Mouse (Mus musculus): ENCODE measurements around the gene Slc5a5. TPM values are rescaled to one million over a fixed set of nuclear protein-coding genes. Genes with fewer than 3 reads are reported as not detected.

Slc5a5 gene
- polyA plus RNA-seq (2012; rRNA removed) = 0.46 and 0.69 TPM in 2 replicates

DNA sequence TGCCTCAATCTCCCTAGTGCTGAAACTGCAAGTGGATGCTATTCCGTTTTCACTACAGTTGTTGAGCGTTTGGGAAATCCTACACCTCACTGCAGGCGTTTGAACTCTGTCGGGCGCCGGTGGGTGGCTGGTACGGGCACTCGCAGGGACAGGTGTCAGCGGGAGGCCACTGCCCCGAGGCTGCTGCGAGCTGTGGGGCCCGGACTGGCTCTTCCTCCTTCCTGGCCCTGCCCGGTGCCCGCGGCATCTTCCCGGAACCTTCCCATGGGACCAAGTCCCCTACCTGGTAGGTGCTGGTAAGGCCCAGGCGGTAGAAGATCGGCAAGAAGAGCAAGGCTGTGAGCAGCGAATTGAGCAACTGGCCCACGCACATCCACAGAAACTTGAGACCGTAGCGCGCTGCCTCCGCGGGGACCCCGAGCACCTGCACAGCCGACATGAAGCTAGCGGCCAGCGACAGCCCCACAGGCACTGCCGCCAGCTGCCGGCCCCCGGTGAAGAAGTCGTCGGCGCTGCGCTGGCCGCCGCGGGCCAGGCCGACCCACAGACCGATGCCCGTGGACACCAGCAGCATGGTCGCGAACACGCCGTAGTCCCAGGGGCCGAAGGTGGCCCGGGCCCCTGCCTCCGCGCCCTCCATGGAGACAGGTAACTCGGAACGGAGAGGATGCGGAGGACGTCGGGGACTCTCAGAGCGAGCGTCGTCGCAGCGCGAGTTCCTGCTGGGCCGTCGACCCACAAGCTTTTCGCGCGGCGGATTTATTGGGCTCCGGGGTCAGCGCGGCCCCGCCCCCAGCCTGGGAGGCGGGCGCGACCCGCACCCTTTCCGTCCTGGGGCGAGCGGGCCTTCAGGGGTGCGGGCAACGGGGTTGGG lies at the start of gene Slc5a5:
Gene Slc5a5, minus strand, starts transcription at position 736 of the 874 bp plus-strand sequence.
- no peak for DNase-seq (ENCODE audit: low read depth)

GRCm38 (mm10) chr8:70941478-70941877 lies 48.9 kb upstream of the Slc5a5 start:
- DNase-seq (ENCODE audit: low read depth) = no peak

DNA sequence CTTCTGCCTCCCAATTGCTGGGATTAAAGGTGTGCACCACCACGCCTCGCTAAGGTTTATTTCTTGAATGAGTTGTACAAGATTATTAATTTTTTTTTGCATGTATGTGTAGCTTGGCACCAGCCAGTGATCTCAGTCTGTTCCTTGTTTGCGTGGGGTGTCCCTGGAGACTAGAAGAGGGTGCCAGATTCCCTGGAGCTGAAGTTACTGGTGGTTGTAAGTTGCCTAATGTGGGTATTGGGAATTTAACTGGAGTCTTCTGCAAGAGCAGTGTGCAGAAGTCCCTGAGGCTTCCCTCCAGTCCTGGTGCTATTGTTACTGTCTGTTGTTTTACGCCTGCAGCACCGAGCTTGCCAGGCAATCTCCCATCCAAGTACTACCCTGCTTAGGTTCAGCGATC lies 44.6 kb upstream of the Slc5a5 start:
- DNase-seq (ENCODE audit: low read depth) = peak; percentile 46

GRCm38 (mm10) chr8:70934786-70935185 lies 42.2 kb upstream of the Slc5a5 start:
- DNase-seq (ENCODE audit: low read depth) = no peak

GRCm38 (mm10) chr8:70933036-70933435 lies 40.5 kb upstream of the Slc5a5 start:
- DNase-seq (ENCODE audit: low read depth) = no peak

- no peak for DNase-seq (ENCODE audit: low read depth)
Measured at GRCm38 (mm10) chr8:70931731-70932130, 39.2 kb upstream of the Slc5a5 start.

- DNase-seq (ENCODE audit: low read depth) = no peak
Measured at GRCm38 (mm10) chr8:70928778-70929322, 36.3 kb upstream of the Slc5a5 start.

DNA sequence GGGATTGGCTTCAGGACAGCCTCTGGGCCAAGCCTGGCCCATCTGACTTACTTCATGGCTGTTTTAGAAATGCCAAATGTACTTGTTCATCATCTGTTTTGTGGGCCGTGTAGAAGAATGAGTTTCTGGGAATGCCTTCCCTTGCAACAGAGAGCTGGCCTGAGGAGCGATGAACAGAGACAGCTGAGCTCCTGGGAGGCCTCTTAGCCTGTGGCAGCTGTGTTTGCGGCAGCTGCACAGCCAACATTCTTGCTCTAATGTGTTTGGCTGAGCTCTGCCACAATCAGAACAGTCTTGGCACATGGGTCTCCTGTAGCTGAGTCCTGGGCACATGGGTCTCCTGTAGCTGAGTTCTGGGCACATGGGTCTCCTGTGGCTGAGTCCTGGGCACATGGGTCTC lies 35.5 kb upstream of the Slc5a5 start:
- DNase-seq (ENCODE audit: low read depth) = no peak

DNA sequence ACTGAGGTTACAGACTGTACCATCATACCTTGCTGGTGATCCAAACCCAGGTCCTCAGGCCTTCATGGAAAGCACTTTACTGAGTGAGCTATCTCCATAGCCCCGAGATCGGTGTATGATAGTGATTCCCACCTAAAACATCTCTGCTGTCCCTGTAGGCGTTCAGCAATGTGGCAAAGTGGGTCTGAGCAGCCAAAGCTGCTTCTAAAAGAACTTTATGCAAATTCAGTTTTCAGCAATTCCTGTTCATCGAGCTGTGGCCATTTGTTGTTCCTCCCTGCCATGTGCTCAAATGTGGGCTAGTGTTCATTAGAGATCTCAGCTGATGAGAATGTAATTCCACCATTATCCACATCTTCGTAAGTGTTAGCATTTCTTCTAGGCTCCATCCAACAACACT lies 33.8 kb upstream of the Slc5a5 start:
- no peak for DNase-seq (ENCODE audit: low read depth)

- no peak for DNase-seq (ENCODE audit: low read depth)
Measured at GRCm38 (mm10) chr8:70925754-70926153, 33.2 kb upstream of the Slc5a5 start.

DNA sequence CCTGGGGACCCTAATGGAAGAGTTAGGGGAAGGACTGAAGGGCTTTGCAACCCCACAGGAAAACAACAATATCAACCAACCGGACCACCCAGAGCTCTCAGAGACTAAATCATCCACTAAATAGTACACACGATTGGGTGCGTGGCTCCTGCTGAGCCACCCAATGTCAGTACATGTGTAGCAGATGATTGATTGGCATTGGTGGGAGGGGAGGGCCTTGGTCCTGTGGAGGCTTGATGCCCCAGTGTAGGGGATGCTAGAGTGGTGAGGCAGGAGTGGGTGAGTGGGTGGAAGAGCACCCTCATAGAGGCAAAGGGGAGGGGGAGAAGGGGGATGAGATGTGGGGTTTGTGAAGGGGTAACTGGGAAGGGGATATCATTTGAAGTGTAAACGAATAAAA lies 31.6 kb upstream of the Slc5a5 start:
- no peak for DNase-seq (ENCODE audit: low read depth)

GRCm38 (mm10) chr8:70920049-70920922 lies 27.7 kb upstream of the Slc5a5 start:
- DNase-seq (ENCODE audit: low read depth) = no peak

DNA sequence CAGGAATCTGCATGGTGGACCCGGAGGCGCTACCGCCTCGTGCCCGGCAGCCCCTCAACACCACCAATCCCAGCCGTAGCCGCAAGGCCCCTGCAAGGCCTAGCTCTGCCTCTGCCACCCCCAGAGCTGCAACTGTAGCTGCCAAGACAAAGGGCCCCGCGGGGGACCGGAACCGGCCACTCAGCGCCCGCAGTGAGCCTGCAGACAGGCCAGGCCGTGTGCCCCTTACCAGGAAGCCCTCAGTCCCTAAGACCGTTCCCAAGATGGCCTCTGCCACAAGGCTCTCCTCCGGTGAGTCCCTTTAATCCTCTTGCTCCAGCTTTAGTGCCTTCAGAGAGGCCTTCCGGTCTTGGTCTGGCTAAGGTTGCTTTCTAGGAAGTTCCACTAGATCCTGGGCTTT lies 22.1 kb upstream of the Slc5a5 start:
- no peak for DNase-seq (ENCODE audit: low read depth)

- no peak for DNase-seq (ENCODE audit: low read depth)
Measured at GRCm38 (mm10) chr8:70913523-70913922, 21.0 kb upstream of the Slc5a5 start.

DNA sequence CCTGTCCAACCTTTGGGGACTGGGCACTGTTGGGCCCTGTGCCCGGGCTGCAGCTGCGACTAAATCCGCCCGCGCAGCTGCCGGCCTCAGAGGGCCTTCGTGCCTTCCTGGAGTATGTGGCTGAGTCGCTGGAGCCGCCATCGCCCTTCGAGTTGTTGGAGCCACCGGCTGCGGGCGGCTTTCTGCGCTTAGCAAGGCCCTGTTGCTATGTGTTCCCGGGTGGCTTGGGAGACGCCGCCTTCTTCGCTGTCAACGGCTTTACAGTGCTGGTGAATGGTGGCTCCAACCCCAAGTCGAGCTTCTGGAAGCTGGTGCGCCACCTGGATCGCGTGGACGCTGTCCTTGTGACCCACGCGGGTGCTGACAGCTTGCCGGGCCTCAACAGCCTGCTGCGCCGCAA lies 20.4 kb upstream of the Slc5a5 start:
- DNase-seq (ENCODE audit: low read depth) = no peak

DNA sequence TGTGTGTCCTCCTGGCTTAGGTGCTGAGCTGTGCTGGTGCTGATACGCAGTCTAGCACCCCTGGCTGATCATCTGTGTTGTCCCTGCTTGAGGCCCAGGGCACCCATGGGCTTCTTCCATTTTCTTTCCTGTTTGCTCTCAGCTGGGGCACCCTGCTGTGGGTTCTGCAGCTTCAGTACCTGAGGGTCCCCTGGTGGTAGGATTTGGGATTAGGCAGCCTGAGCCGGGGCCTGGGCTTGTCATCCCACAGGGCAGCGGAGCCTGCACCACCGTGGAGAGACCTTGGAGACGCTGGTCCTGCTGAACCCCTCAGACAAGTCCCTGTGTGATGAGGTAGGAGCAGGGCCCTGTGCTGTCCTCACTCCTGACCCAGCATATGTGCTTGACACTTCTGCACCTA lies 19.0 kb upstream of the Slc5a5 start:
- DNase-seq (ENCODE audit: low read depth) = no peak

DNA sequence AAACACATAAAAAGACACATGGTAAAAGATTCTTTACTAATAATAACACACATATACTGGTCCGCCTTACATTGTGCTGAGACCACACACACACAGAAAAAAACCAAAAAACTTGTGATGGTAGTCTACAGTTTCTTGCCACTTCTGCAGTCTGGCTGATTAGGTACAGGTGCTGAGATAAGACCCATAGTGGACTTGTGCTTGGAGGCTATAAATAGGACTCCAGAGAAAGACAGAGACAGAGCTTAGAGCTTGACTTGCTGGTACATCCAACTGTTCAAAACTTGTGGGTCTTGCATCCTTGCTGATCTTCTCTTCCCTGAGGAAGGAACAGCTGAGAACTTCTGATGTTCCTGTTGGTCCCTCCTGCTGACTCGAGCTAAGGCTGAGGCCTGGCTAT lies 15.0 kb upstream of the Slc5a5 start:
- no peak for DNase-seq (ENCODE audit: low read depth)

DNA sequence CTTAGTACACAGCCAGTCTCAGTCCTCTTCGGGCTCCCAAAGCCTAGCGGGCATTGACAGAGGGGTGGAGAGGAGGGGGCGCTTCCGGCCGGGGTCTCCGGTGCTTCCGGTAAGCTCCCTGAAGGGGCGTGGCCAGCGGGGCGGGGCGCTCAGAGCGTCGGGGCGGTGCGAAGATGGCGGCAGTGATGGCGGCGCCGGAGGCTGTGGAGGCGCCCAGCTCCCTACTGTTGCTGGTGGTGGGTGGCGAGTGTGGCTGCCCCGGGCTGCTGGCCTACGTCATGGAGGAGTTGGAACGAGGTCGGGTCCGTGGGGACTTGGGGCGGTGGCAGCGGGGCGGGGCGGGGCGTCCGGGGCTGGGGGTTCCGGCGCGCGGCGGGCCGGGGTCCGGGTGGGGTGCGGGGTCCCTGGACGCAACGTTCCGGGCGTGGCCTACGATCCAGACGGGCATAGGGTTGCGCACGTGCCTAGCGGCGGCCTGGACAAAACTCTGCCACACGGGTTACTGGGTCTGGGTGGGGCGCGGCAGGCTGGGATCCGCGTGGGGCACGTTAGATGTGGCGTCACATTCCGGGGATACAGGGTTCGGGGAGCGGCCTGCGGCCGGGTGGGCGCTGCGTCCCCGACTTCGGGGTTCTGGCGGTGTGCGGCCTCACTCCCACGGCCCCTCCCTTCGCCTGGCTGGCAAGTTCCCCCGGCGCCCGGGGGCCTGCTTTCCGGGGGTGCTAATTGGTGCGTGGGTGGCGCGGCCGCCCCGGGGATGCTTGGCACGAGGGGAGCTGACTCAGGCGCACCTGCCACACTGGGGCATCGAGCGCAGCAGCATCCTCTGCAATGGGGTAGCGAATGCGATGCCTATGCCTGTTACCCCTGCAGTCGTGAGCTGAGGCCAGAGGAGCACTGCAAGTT lies 13.5 kb upstream of the Slc5a5 start, which contains the start of gene Map1s:
Gene Map1s, plus strand, starts transcription at position 102 of the 906 bp plus-strand sequence.
- no peak for DNase-seq (ENCODE audit: low read depth)

DNA sequence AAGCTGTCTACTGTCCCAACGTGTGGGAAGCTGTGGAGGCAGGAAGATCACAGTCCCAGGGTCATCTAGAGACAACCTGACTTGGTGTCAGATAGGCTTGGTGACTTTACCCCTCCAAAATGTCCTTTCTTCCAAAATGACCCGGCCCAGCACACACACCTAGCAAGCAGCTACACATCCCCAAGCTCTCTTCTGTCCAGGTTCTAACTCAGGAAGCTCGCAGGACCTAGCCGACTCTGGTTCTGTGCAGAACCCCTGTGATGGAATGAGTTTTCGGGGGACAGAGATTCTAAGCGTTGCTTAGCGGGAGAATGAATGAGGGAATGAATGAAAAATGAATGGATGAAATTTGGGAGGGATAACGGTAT lies 12.9 kb upstream of the Slc5a5 start:
- no peak for DNase-seq (ENCODE audit: low read depth)

DNA sequence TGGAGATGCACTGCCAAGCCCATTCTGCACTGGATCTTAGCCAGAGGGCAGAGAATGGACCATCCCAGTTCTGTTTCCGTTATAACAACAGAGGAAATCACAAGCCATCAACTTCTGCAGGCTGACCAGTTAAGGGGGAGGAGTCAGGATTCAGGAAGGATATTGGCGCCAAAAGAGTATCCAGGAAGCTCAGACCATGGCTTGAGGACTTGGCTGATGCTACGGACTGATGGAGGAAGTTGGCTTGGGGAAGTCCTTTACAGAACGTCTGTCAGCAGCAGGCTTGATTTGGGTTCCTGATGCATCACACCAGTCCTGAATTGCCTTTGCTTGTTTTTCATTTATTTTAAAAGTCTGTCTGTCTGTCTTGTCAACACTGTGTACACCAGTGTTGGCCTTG lies 12.0 kb upstream of the Slc5a5 start:
- no peak for DNase-seq (ENCODE audit: low read depth)

DNA sequence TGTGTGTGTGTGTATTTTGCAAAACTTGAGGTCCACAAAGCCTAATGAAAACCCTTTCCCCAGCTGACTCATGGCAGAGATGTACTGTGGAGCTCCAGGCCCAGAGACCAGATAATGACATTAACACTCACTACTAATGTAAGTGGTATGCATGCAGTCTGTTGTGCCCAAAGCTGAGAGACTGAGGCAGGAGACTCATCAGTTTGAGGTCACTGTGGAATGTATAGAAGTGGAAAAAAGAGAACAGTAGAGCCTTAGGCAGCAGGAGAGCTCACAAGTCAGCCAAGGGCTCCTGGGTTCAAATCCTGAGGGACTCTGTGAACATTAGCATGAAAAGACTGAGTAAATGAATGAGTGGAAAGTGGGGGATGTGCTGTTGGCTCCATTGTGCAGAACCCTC lies 11.0 kb upstream of the Slc5a5 start:
- DNase-seq (ENCODE audit: low read depth) = no peak
